Mouse (Mus musculus) frontal cortex, postnatal 10 days (tissue): ENCODE measurements at regions not wholly inside any gene's neighbourhood (a gene's known extent, or its start where the extent isn't known, plus 50 kb on each side); places are given as distances from the start of the nearest gene placed in this dataset.
A peak's percentile ranks its signal among the peaks of the same experiment; 100 is the strongest.

Experiments used
- DNase-seq, 2 experiments: peaks; one replicate each; pipeline ENCODE4 v3.0.0; 2022; ENCODE audit warnings: low spot score in 2 of 2, mixed read lengths in 1 of 2

GRCm38 (mm10) chr12:28380203-28380602 is 172.0 kb downstream of the Dcdc2c start:
- no peak for DNase-seq

- no peak for DNase-seq
Observed at GRCm38 (mm10) chr12:28377968-28378367, 174.2 kb downstream of the Dcdc2c start.

- no peak for DNase-seq
Observed at GRCm38 (mm10) chr12:28377373-28377772, 174.8 kb downstream of the Dcdc2c start.

- no peak for DNase-seq
Observed at GRCm38 (mm10) chr12:28376770-28377169, 175.4 kb downstream of the Dcdc2c start.

GRCm38 (mm10) chr12:28365304-28365703 is 186.9 kb downstream of the Dcdc2c start:
- DNase-seq = no peak

GRCm38 (mm10) chr12:28358737-28359333 is 193.4 kb downstream of the Dcdc2c start:
- DNase-seq = no peak

- DNase-seq = no peak
Observed at GRCm38 (mm10) chr12:28357764-28358163, 194.4 kb downstream of the Dcdc2c start.

- DNase-seq = no peak
Observed at GRCm38 (mm10) chr12:28353140-28353539, 199.1 kb downstream of the Dcdc2c start.

GRCm38 (mm10) chr12:28352571-28352970 is 199.6 kb downstream of the Dcdc2c start:
- no peak for DNase-seq

GRCm38 (mm10) chr12:28342735-28343134 is 209.5 kb downstream of the Dcdc2c start:
- no peak for DNase-seq

- DNase-seq = no peak
Observed at GRCm38 (mm10) chr12:28332591-28332990, 219.6 kb downstream of the Dcdc2c start.

- no peak for DNase-seq
Observed at GRCm38 (mm10) chr12:28331843-28332242, 220.4 kb downstream of the Dcdc2c start.

- DNase-seq = no peak
Observed at GRCm38 (mm10) chr12:28323659-28324058, 228.5 kb downstream of the Dcdc2c start.

- DNase-seq = no peak
Observed at GRCm38 (mm10) chr12:28309226-28309625, 243.0 kb downstream of the Dcdc2c start.

GRCm38 (mm10) chr12:28302038-28302581 is 250.1 kb downstream of the Dcdc2c start:
- DNase-seq = no peak

- no peak for DNase-seq
Observed at GRCm38 (mm10) chr12:28288376-28288896, 263.8 kb downstream of the Dcdc2c start.

- DNase-seq = no peak
Observed at GRCm38 (mm10) chr12:28255524-28255923, 296.7 kb downstream of the Dcdc2c start.

- DNase-seq = no peak
Observed at GRCm38 (mm10) chr12:28250526-28250925, 301.7 kb downstream of the Dcdc2c start.

- peak in 1 of 2 experiments; percentile 9 for DNase-seq
Observed at GRCm38 (mm10) chr12:28248749-28249148, 303.4 kb downstream of the Dcdc2c start.

- DNase-seq = no peak
Observed at GRCm38 (mm10) chr12:28248287-28248686, 303.9 kb downstream of the Dcdc2c start.

GRCm38 (mm10) chr12:28238016-28238415 is 314.2 kb downstream of the Dcdc2c start:
- no peak for DNase-seq

- no peak for DNase-seq
Observed at GRCm38 (mm10) chr12:28237041-28237440, 315.2 kb downstream of the Dcdc2c start.

GRCm38 (mm10) chr12:28202847-28203246 is 349.4 kb downstream of the Dcdc2c start:
- DNase-seq = no peak

- no peak for DNase-seq
Observed at GRCm38 (mm10) chr12:28186695-28187094, 365.5 kb downstream of the Dcdc2c start.
